In the genomic region with DNA sequence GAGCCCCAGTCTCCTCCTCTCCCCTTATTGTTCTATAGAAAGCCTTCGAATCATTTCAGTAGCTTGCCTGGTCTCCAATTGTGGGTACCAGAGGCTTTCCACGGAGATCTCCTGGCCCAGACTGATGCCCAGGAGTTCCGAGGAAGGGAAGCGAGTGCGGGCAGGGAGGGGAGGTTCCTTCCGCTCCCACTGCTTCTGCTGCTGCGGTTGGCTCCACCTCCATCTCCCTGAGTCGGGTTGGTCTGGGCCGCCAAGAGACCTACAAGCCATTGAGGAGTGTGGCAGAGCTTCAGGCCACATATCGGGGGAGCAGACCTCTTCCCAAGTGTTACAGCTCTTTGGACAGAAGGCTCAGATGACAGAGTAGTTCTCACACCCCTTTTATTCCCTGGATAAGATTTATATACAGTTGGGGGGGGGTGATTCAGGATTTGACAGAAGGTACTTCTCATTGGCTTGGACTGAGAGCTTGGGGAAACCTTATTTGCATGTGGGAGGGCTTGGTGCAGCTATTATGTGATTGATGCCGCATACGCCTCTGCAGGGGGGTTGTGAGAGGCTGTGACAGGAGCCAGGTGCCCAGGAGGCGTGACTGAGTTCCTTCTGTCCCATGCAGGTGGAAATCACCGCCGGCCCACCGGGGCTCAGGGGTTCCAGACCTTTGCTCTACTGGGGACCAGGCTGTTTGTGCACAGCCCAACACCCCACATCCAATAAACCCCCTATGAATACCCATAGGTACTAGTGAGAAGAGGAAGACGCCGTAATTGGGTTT, we compare ENCODE assay signal across 15 mouse cellular contexts. TPM values are rescaled to one million over a fixed set of nuclear protein-coding genes. Genes with fewer than 3 reads are reported as not detected.
DNase-seq lines count a peak whose midpoint lies in the region; ATAC-seq and TF ChIP-seq lines count a peak whose summit lies in the region.
"Had no signal": no experiment of that assay in that cellular context is flagged by ENCODE, and none has a peak within 500 bp of the region (broad histone marks: within the 10 kb centered on the region; RNA-seq: fewer than 3 reads in every experiment).

No protein-coding gene starts in this region.

- ATAC-seq in kidney, postnatal 0 days (replicated peaks; ENCODE audit: low FRiP score, low read depth), result no peak
- ATAC-seq: forebrain, postnatal 0 days had no signal

- H3K4me3 ChIP-seq in kidney, postnatal 0 days (replicated peaks; ENCODE audit: low read depth, low read length), result no peak overlapping the region
- H3K4me3 ChIP-seq: limb, embryonic 13.5 days had no signal

- DNase-seq in heart, adult 11 months, result peak; percentile 92
- DNase-seq in heart, postnatal 14 days, result no peak
- no peak for DNase-seq in kidney, postnatal 0 days (ENCODE audit: low spot score)
- DNase-seq in kidney, adult 9 months, result no peak
- peak; percentile 27 for DNase-seq in testis, postnatal 10 days (ENCODE audit: low spot score)
- DNase-seq in testis, postnatal 14 days (ENCODE audit: low spot score), result no peak
- no peak for DNase-seq in T-cell, adult 2 months (ENCODE audit: low spot score)
- DNase-seq in lung, postnatal 25 days (ENCODE audit: low spot score), result no peak
- DNase-seq: adrenal gland, postnatal 10 days; cerebellum, adult 9-11 months; forebrain, postnatal 0 days; gastrocnemius, postnatal 14 days; lung, adult 2 months had no signal

- no peaks in the 10 kb centered on the region for H3K4me1 ChIP-seq in kidney, postnatal 0 days (replicated peaks; ENCODE audit: insufficient read depth, low read length)
- H3K4me1 ChIP-seq: limb, embryonic 13.5 days had no signal

- no peaks in the 10 kb centered on the region for H3K27me3 ChIP-seq in kidney, postnatal 0 days (ENCODE audit: insufficient read depth, low read length)

- no peak overlapping the region for H3K27ac ChIP-seq in kidney, postnatal 0 days
- H3K27ac ChIP-seq: limb, embryonic 13.5 days had no signal

- no peak overlapping the region for H3K9ac ChIP-seq in kidney, postnatal 0 days (ENCODE audit: low read depth, low read length)
- H3K9ac ChIP-seq: forebrain, postnatal 0 days; limb, embryonic 13.5 days had no signal

- no peaks in the 10 kb centered on the region for H3K36me3 ChIP-seq in kidney, postnatal 0 days (ENCODE audit: insufficient read depth, low read length)
- H3K36me3 ChIP-seq: limb, embryonic 13.5 days had no signal

- 41% methylated on average over 18 of the region's 18 CpGs for WGBS in kidney, postnatal 0 days

- no peak for TF ChIP-seq CTCF in kidney, postnatal 0 days (IDR thresholded peaks at IDR 0.05; ENCODE audit: low read depth)

- H3K4me2 ChIP-seq in kidney, postnatal 0 days (ENCODE audit: low read length), result peak overlapping the region; percentile 15
- H3K4me2 ChIP-seq: limb, embryonic 13.5 days had no signal

- no peaks in the 10 kb centered on the region for H3K9me3 ChIP-seq in kidney, postnatal 0 days (replicated peaks; ENCODE audit: low read length)
- H3K9me3 ChIP-seq: limb, embryonic 13.5 days had no signal

- intact Hi-C loops in heart, postnatal 14 days (cut with DNase I), result no loop called here

RNA-seq across cellular contexts. Expression of gene Nnmt, which starts 30.8 kb away (rescaled TPM):
- total RNA-seq in heart, postnatal 14 days (2021), result 10 to 100 TPM in 1 of 2 experiments, 1 to 10 TPM in 1; 9.0 to 10.9 TPM
- polyA plus RNA-seq in kidney, postnatal 0 days (2015; fragmentation: Nextera tagmentation; extraction: Ambion mirVana), result 4.3 and 5.4 TPM in 2 replicates
- total RNA-seq: megakaryocyte-erythroid progenitor cell, adult 5-6 weeks had no signal

Comparison
In these comparisons a context has a peak if more than half of its experiments do, and no peak if none do; other contexts are left out.
1. DNase-seq: peak in heart, adult 11 months (single experiment) and testis, postnatal 10 days (single experiment); none in heart, postnatal 14 days (0 of 2), kidney, postnatal 0 days (single experiment), kidney, adult 9 months (single experiment), testis, postnatal 14 days (single experiment), T-cell, adult 2 months (single experiment) and lung, postnatal 25 days (single experiment).